Mouse (Mus musculus) adrenal gland, postnatal 4 days (tissue): ENCODE results near the gene Pcnx. TPM values are rescaled to one million over a fixed set of nuclear protein-coding genes. Genes with fewer than 3 reads are reported as not detected.

Source experiments
- DNase-seq, 2 experiments: peaks; one replicate each; pipeline ENCODE4 v3.0.0; 2021 to 2022; ENCODE audit warnings: low spot score in 2 of 2, mixed read lengths in 2 of 2
- total RNA-seq, 2 experiments: library from RNA; stranded (reverse); gene quantifications; 2 replicates each; pipeline ENCODE4 v1.2.3; 2021

Gene Pcnx
- total RNA-seq, 2 experiments from 2014 or later = 64.8 to 68.2 TPM

DNA sequence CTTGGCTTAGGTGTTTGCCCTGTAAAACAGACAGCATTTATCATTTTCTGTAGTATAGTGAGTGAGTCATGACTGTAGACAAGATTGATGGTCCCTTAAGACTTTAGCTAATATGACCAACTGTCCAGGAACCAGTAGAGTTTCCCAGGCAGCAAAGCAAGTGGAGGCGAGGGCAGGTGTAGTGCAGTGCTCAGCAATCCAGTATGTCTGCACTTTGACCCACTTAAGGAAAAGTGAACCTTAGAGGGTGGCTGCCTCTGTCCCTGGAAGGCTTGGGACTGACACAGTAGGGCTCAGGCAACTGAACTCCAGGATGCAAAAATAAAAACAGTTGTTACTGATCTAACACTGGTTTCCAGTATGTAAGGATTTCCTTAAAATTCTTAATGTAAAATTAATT is 32.1 kb downstream of the Pcnx start:
- no peak for DNase-seq

DNA sequence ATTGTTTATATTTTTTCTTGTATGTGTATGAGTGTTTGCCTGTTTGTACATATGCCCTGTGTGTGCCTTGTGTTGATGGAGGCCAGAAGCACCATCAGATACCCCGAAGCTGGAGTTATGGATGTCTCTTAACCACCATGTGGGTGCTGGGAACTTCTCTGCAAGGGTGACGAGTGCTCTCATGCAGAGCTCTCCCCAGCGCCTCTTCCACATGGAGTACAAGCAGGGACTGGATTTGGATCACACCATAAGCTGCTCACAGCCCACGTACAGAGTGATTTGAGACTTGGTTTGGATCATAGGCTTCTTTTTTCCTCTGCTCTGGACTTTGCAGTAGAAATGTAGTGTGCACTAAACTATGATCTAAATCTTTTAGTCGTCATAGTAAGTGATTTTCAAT is 34.5 kb downstream of the Pcnx start:
- DNase-seq = no peak

DNA sequence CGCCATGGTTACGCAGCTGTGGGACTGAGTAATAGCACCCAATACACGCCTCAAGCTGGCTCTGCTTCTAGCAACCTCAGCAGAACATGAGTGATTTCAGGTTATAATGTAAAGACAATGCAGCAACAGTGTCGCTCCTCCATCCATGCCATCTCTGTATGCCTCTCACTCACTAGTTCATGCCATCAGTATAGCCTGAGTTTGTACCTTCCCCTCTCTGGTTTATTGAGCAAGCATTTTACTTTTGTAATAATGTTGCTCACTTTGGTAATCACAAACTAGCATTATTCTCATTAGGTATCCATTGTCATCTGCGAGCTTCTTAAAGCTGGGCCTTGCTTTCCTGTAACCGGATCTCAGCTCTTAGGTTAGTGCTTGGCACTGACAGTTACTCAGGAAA is 36.2 kb downstream of the Pcnx start:
- no peak for DNase-seq

DNA sequence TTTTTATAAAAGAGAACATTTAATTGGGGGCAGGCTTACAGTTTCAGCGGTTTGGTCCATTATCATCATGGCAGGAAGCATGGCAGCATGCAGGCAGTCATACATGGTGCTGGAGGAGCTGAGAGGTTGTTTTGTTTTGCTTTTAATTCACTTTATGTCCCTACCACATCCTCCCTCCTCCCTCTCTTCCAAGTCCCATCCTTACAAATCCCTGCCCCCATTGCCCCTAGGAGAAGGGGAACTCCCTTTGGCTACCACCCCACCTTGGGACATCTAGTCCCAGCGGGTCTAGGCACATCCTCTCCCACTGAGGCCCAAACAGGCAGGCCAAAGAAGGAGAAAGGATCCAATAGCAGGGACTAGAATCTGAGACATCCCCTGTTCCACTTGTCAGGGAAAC is 44.6 kb downstream of the Pcnx start:
- DNase-seq = no peak

DNA sequence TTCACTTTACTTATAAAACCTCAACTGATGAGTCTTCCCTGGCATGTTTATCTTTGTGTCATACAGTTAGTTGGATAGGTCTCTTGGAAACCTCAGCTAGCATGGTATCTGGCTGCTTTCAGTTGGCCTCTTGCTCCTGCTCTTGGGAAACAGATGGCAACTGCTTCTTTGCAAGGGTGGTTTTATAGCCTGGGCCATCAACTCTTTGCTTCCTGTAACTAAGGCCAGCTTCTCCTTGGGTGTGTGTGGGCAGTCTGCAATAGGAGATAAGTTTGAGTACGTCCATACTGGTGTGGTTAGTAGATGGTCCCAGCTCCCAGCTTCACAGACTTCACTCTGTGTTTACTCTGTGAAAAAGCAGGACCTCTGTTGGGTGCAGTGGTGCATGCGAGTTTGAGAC is 46.0 kb downstream of the Pcnx start:
- DNase-seq = no peak

DNA sequence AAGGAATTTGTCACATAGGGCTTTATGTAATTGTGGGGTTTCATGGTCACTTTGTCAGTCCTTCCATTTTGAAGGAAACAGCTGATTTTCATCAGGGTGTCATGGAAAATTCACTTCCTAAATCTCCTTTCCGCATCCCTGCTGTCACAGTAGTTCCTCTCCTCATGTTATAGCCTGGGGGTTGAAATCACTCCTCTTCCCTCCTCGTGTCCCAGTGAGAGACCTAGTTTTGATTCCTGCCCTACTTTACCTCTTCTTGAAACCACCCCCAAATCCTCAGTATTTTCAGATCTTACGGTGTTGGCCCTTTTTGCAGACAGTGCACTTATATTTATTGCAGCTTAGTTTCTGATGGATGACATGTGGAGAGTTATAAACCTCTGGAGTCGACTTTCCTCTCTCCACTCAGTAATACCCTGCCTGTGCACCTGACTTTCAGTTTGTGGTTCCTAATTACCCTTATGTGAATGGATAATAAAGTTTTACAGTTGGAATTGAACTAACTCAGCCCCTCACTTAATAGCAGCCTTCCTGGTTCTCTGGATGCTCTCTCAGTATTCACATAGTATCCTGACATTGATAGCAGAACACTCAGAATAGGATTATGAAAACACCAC is 48.0 kb downstream of the Pcnx start:
- DNase-seq = no peak

DNA sequence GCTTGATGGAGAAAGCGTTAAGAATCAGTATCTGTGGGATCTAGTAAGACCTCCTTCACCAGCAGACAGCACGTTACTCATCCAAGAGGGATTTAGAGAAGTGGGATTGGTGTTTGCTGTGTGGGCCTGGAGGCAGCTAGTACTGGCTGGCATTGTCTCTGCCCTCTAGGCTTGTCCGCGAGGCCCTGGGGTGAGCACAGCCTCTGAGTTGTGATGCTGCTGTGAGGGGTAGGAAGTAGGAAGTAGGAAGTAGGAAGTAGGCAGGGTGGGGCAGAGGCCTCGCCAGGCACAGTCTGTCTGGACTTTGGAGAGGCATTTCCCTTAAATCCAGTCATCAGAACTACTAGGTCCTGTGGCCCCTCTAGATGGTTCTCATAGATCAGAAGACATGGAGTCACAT is 50.6 kb downstream of the Pcnx start:
- no peak for DNase-seq

DNA sequence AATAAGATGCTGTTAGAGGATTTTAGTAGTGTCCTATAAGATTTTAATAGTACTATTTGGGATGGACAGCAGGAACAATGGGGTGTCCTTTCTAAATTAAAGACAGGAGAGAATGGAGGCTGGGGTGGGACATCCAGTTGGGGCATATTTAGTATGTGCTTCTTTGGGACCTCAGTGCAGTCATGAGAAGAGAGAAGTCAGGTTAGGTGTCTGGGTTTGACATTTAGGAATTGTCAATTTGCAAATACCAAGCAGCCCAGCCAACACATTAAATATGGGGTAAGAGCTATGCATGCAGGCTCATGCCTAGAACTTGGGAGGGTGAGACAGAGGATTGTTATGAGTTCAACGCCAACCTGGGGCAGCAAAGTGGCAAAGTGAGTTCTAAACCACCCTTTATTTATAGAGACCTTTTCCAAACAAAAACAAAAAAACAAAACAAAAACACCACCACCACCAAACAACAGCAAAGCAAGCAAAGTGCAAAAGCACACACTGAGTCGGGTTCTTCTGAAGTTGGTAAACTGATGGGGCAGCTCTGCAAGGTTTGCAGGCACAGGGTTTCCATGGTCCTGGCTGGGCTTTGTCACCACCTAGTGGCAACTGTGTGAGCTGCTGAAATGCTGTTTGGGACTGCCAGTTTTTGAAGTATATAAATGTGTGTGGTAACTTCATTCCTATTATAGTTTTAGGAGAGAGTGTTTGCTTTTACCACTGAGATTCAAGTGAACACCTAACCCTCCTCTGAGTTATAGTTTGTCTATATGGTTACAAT is 55.5 kb downstream of the Pcnx start:
- peak; percentile 19 to 53 for DNase-seq

DNA sequence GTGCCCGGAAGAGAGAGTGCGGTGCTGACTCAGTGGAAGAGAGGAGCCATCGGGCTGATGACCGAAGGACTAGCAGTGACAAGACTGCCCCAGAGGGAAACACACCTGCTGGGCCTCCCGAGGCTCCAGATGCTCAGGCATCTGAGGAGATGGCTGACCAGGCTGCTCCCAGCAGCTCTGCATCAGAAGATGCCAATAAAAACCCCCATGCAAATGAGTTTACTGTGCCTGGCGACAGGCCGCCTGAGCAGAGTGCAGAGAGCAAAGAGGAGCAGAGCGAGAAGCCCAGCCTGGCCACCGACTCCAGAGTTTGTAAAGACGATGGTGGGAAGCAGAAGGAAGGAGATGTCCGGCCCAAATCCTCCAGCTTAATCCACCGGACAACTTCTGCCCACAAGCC is 58.5 kb downstream of the Pcnx start:
- DNase-seq = no peak

DNA sequence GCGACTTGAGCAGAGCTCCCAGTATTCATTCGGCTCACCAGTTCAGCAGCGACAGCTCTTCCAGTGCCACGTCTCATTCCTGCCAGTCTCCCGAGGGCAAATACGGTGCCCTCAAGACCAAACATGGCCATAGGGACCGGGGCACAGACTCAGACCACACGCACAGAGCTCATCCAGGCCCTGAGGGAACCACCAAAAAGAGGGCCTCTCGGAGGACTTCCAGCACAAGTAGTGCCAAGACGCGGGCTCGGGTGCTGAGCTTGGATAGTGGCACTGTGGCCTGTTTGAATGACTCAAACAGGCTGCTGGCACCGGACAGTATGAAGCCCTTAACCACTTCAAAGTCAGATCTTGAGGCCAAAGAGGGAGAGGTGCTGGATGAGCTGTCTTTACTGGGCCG is 59.1 kb downstream of the Pcnx start:
- DNase-seq = no peak

DNA sequence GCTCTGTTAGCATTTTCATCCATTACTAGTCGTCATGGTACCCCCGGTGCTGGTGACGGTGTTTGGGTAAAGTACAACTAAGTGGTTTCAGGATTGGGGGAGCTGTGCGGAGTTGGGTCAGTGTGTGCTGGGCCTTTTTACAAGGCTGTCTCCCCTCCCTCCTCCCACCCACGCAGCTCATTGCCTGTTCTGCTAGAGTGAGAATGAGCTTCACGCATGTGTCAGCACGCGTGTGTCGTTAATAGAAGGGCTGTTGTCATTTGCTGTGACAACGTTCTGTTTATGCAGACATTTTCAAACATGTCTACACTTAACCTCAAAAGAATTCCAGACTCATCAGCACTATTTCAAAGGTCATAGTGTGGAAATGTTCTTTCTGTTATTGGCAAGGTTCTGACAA is 60.2 kb downstream of the Pcnx start:
- DNase-seq = no peak

DNA sequence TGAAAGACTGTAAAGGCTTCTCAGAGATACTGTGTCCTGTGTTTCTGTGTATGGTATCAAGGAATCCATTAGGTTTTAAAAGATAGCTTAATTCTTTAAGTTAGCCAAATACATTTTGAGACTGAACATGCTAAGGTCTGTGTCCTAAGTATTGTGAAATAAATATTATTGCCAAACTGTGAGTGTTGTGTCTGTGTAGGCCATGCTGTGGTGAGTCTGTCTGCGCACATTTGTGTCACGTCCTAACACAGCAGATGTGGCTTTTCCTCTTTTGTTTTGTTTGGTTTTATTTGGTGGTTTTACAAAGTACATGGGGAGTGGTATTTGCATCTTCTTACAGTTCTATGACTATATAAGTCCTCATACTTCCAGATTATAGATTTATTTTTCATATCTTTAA is 60.8 kb downstream of the Pcnx start:
- no peak for DNase-seq

DNA sequence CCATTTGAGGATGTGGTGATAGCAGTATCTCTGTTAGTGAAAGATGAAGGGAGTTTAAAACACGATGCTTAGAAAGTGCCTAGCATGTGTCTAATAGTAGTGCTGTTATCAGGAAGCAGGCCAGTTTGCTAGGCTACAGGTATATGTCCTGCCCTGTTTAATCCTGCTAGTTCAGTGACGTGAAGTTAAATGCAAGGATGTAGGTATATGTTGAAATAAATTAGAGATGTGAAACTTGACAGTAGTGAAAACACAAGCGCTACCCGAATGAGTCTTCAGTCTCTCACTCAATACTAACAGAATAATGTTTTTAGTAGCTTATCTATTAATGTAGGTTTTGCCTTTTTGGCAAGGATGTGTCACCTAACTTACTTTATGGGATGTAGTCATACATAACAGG is 62.0 kb downstream of the Pcnx start:
- DNase-seq = no peak

DNA sequence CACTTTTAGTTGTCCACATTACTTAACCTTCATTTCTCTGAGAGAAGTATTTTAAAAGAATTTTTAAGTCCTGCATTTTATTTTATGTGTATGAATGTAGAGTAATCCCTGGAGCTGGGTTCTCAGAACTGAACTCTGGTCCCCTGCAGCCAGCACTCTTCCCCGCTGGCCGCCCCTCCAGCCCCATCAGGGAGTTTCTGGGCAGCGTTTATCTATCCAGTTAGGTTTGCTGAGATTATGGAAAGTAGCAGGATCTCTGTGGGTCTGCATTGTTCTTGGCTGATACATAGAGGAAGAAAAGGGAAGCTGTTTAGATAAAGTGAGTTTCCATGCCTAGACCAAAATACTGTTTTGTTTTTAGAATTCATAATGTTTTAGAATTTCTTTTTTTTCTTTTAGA is 63.0 kb downstream of the Pcnx start:
- DNase-seq = no peak

DNA sequence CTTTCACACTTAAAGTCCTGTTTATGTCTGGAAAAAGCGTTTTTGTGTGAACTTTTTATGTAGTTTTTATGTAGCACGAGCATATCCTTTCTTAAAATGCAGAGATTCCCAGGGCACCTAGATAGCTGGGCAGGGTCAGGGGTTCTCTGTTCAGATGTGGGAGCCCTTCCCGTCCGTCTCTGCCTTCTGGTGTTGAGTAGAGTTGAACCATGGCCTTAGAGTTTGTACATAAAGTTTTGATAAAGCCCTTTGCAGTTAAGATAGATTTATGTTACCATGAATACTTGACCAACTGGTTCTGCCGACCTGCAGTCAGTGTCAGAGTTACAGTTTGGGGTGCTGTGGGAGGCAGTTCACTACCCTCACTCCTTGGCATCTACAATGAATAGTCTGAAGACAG is 67.3 kb downstream of the Pcnx start:
- DNase-seq = no peak

DNA sequence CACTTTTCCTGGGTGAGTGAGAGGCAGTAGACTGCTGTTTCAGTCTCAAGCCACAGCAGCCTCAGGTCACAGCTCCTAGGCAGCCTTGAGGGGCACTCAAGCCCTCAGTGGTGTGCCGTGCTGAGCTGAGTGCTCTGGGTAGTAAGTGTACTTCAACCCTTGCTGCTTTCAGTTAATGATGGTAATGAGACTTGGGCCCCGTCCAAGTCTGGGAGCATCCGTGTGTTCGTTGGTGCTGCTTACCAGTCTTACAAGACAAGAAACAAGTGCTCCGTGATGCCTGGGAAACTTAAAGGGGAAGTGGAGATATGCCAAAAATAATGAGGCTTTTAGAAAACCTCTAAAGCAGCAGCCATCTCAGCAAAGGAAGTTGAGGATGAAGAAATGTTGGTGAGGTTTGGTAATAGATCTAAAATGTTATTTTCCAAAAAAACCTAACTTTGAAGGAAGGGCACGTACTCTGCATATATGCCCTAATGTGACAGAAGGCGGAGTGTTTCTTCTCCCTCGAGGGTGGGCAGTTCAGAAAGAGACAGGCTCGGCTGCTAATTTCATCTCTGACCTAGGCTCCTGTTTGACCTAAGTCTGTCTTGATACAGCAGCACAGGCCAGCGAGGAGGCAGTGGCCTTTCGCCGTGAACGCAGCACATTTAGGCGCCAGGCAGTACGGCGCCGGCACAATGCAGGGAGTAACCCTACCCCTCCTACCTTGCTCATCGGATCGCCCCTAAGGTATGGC is 68.0 kb downstream of the Pcnx start:
- DNase-seq = no peak

DNA sequence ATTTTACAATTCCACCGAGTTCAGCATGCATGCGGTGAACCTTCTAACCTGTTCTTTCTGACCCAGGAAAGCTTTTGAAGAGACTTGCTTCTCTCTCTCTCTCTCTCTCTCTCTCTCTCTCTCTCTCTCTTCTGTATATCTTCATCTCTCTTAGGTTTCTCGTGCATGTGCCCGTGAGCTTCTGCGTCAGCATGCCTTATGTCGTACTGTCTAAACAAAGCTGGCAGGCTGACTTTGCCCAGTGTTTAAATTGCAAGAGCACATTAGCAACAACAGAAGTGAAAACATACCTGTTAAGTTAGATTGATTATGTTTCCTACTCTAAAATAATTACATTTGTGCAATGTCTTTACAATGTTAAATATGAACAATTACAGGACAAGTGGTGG is 68.6 kb downstream of the Pcnx start:
- no peak for DNase-seq

DNA sequence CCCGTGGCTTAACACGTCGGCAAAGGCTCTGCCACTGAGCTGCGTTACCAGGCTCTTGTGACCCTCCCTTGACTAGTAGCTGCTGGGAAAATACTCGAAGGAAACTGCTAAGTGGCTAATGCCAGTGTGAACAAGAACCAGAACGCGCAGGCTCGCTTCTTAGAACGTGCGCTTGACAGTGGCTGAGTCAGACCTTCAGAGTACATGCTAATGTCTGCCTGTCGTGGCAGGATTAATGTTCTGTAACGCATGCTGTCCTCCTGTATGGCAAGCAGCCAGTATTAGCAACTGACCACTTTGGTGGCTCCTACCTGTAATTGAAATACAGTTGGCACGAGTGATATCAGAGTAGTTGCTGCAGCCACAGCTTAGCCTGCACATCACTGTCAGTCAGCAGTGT is 72.2 kb downstream of the Pcnx start:
- no peak for DNase-seq

DNA sequence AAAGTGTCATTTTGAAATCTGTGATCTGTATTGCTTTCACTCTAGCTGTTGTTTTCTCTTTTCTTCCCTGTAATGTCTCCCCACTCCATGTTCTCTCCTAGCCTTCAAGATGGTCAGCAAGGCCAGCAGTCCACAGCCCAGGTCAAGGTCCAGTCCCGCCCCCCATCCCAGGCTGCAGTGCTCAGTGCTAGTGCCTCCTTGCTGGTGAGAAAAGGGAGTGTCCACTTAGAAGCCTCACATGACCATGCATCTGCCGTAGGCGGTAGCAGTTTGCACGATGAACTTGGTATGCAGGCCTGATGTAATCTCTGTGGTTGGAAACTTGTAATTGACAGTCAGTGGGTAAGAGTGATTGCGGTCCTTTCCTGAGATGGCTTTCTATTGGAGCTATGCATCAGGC is 73.6 kb downstream of the Pcnx start:
- DNase-seq = no peak

DNA sequence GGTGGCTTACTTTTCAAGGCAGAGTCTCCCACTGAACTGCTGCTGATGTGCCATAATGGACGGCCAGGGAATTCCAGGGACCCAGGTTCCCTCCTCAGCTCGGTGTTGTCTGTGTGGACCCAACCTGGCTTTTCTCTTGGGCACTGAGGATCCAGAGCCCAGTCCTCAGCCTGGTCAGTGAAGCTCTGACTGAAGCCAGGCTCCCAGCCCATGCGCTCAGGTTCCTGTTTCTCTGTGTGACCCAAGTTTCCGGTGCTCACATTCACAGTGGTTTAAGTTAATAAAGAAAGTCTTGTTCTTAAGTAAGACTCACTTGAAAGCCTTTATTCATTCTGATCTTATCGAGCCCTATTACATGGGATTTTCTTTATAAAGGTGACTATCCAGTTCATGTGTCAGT is 74.7 kb downstream of the Pcnx start:
- no peak for DNase-seq

DNA sequence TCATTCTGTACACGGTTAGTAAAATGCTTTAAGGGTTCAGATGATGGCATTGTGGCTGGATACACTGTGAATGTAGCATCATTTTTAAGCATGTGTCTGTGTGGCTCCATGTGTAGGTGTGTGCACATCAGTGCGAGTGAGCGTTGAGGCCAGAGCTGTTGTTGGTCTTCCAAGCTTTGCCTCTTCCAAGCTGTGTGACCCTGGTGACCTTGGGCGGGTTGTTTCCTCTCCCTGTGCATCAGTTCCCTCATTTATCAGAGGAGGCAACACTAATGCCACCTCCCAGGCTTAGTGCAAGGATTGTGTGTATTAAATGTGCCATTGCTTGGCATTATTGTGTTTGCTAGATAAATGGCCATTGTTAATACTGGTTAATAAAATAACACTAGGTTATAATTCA is 76.2 kb downstream of the Pcnx start:
- no peak for DNase-seq

DNA sequence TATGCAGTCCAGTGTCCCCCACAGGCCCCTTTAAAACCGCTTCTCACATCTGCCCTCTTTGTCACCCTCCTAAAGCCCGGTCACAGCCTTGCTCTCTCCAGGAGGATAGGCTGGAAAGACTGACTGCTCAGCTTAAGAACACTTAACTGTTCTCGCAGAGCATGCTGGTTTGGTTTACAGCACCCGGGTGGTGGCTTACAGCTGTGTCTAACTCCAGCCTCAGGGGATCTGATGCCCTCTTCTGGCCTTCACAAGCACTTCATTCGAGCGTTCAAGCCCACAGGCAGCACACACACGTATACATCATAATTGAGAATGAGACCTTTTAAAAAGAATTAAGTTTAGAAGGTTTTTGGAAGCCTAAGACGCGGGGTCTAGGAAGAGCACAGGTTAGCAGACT is 81.4 kb downstream of the Pcnx start:
- no peak for DNase-seq
